Comparison of ENCODE assay signal across 10 mouse cellular contexts in genomic region chr10:40476535-40477285, GRCm38 (mm10).
DNase-seq lines count a peak whose midpoint lies in the region; ATAC-seq lines count a peak whose summit lies in the region.
"Had no signal": no experiment of that assay in that cellular context is flagged by ENCODE, and none has a peak within 500 bp of the region (broad histone marks: within the 10 kb centered on the region; RNA-seq: fewer than 3 reads in every experiment).

No protein-coding gene starts in this region.

- peak; percentile 25 for ATAC-seq in activated CD4-positive, CD25-positive, alpha-beta regulatory T cell, adult 4 months
- ATAC-seq in liver, embryonic 13.5 days (ENCODE audit: low read depth), result no peak
- ATAC-seq in frontal cortex, adult (ENCODE audit: low TSS enrichment), result no peak
- no peak for ATAC-seq in forebrain, embryonic 14.5 days

- WGBS in liver, embryonic 13.5 days (ENCODE audit: insufficient replicate concordance), result 31% methylated on average over 5 of the region's 5 CpGs
- WGBS in forebrain, embryonic 14.5 days, result 94% methylated on average over 5 of the region's 5 CpGs

- H3K9me3 ChIP-seq in liver, embryonic 13.5 days (replicated peaks), result no peaks in the 10 kb centered on the region
- H3K9me3 ChIP-seq in forebrain, embryonic 14.5 days (replicated peaks; ENCODE audit: control insufficient read depth, low read length), result no peaks in the 10 kb centered on the region
- H3K9me3 ChIP-seq: embryonic facial prominence, embryonic 15.5 days had no signal

- DNase-seq in kidney, postnatal 14 days, result peak; percentile 24
- no peak for DNase-seq in kidney, postnatal 25 days
- DNase-seq in liver, embryonic 13.5 days, result no peak
- peak; percentile 53 for DNase-seq in skeletal muscle tissue, adult 2 months (ENCODE audit: low read depth, low spot score)
- no peak for DNase-seq in ovary, postnatal 10 days (ENCODE audit: low spot score)
- no peak for DNase-seq in forebrain, embryonic 14.5 days (ENCODE audit: low spot score)
- DNase-seq: kidney, adult 18-20 months had no signal

- peaks cover 9% of the 10 kb centered on the region for H3K4me1 ChIP-seq in liver, embryonic 13.5 days (replicated peaks)
- no peaks in the 10 kb centered on the region for H3K4me1 ChIP-seq in forebrain, embryonic 14.5 days (ENCODE audit: control insufficient read depth, insufficient read depth, low read length)
- H3K4me1 ChIP-seq: embryonic facial prominence, embryonic 15.5 days had no signal

- no peaks in the 10 kb centered on the region for H3K36me3 ChIP-seq in liver, embryonic 13.5 days
- H3K36me3 ChIP-seq in forebrain, embryonic 14.5 days (ENCODE audit: control insufficient read depth, insufficient read depth, low read length), result peaks cover 56% of the 10 kb centered on the region

- H3K9ac ChIP-seq in liver, embryonic 13.5 days, result no peak overlapping the region
- no peak overlapping the region for H3K9ac ChIP-seq in forebrain, embryonic 14.5 days (ENCODE audit: low read length)
- H3K9ac ChIP-seq: embryonic facial prominence, embryonic 15.5 days had no signal

- H3K27ac ChIP-seq in liver, embryonic 13.5 days, result peak overlapping the region; percentile 37
- no peak overlapping the region for H3K27ac ChIP-seq in forebrain, embryonic 14.5 days (ENCODE audit: low read depth, low read length)
- H3K27ac ChIP-seq: embryonic facial prominence, embryonic 15.5 days had no signal

- H3K27me3 ChIP-seq in liver, embryonic 13.5 days, result no peaks in the 10 kb centered on the region
- H3K27me3 ChIP-seq in forebrain, embryonic 14.5 days (replicated peaks; ENCODE audit: control insufficient read depth, insufficient read depth, low read length), result no peaks in the 10 kb centered on the region
- H3K27me3 ChIP-seq: embryonic facial prominence, embryonic 15.5 days had no signal

- no peak overlapping the region for H3K4me2 ChIP-seq in liver, embryonic 13.5 days
- H3K4me2 ChIP-seq in forebrain, embryonic 14.5 days (ENCODE audit: low read length), result no peak overlapping the region
- H3K4me2 ChIP-seq: embryonic facial prominence, embryonic 15.5 days had no signal

- H3K4me3 ChIP-seq in liver, embryonic 13.5 days (replicated peaks), result no peak overlapping the region
- no peak overlapping the region for H3K4me3 ChIP-seq in forebrain, embryonic 14.5 days (ENCODE audit: low read depth, low read length)
- H3K4me3 ChIP-seq: embryonic facial prominence, embryonic 15.5 days had no signal

Comparison
In these comparisons a context has a peak if more than half of its experiments do, and no peak if none do; other contexts are left out.
1. DNase-seq: peak in kidney, postnatal 14 days (single experiment) and skeletal muscle tissue, adult 2 months (single experiment); none in kidney, postnatal 25 days (0 of 2), liver, embryonic 13.5 days (single experiment), ovary, postnatal 10 days (single experiment) and forebrain, embryonic 14.5 days (single experiment).